Mouse (Mus musculus) CD4-positive naive resting alpha-beta T cell, adult 76 days (primary cell): ENCODE results near the gene Cpt2. TPM values are rescaled to one million over a fixed set of nuclear protein-coding genes. Genes with fewer than 3 reads are reported as not detected.

Experiments used
- total RNA-seq: library from RNA; stranded (reverse); gene quantifications from one replicate; pipeline ENCODE4 v1.2.4, GENCODE M21; 2023

Gene Cpt2
- total RNA-seq = 7.5 TPM

DNA sequence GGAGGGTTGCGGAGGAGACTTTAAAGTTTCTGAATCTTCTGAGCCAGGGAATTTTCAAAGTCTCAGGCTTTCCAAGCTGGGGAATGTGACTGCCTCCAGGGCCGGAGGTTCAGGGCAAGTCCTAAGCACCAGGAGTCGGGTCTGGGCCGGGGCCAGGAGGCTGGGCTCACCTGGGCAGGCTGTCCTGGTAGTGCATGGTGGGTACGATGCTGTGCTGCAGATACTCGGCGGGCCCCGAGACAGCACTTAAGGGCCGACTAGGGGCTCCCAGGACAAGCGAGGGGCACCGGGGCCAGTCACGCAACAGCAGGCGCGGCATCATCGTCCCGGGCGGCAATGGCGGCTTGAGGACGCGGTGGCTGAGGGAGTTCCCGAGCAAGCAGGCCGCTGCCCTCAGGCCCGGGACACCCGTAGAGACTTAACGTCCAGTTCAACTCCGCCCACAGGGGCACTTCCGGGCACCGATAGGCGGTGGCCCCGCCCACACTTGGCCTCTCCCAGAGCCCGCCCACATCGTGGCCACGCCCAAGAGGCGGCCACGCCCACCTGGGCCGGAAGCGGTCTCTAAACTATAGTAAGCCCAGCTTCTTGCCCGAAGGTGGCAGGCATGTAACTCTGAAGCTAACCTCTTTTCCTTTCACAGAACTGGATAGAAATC is at the start of gene Cpt2:
TSS of gene Cpt2 (minus strand) at position 466 of the 658 bp plus-strand sequence.

DNA sequence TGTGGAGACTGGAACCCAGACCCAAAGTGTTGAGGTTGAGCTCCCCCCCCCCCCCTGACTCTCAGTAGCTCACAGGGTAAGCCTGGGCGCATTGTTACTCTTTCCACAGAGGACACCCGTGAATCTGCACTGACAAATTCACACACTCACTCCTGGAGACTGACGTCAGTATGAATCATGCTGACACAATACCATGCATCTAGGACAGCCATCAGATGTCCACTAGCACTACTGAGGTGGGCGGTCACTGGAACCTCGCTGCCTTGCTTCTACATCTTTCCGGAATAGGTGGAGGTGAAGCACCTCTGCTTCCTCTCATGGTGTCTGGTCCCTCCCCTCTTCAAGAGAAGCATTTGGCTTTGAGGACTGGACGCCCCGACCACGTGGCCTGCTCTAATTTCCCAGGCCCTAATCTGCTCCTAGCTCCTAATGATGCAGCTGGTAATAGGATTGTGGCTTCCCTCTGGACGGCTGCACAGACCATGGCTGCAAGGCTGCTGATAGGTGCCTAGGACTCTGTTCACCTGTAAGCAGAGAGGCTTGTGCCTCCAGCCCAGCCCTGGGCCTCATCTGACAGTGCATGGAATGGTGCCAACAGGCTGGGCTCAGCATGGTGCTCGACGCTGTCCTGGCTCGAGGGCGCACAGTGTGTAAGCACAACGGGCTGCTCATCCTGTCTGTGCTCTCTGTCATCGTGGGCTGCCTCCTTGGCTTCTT is 44.7 kb upstream of the Cpt2 start, which contains the start of gene Slc1a7:
TSS of gene Slc1a7 (plus strand) at position 367 of the 717 bp plus-strand sequence.

DNA sequence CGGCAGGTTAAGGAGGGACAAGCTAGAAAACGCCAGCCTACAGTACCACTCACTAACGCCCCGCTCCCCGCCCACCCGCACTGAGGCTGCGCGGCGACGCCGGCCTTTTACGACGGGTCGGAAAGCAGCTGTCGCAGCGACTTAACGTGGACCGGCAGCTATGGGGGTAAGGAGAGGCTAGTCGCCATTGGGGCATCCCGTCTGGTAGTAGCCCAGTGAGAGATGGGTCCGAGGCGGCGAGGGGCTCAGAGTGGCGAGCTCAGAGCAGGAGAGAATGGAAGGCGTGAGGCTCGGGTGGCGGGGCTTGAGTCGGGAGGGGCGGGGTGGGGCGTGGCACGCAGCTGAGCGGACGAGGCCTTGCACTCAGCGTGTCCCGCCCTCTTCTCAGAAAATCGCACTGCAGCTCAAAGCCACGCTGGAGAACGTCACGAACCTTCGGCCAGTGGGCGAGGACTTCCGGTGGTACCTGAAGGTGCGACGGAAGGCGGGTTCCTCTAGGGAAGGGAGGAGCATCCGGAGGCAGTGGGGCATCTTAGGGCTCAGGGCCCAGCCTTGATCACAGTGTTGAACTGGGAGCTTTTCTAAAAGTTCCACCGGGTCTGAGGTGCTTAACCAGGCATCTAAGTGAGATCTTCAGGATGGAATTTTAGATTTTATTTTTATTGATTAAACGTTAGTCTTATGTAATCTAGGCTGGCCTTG is 33.5 kb downstream of the Cpt2 start, which contains the start of gene 0610037L13Rik:
TSS of gene 0610037L13Rik (plus strand) at position 83 of the 702 bp plus-strand sequence.

DNA sequence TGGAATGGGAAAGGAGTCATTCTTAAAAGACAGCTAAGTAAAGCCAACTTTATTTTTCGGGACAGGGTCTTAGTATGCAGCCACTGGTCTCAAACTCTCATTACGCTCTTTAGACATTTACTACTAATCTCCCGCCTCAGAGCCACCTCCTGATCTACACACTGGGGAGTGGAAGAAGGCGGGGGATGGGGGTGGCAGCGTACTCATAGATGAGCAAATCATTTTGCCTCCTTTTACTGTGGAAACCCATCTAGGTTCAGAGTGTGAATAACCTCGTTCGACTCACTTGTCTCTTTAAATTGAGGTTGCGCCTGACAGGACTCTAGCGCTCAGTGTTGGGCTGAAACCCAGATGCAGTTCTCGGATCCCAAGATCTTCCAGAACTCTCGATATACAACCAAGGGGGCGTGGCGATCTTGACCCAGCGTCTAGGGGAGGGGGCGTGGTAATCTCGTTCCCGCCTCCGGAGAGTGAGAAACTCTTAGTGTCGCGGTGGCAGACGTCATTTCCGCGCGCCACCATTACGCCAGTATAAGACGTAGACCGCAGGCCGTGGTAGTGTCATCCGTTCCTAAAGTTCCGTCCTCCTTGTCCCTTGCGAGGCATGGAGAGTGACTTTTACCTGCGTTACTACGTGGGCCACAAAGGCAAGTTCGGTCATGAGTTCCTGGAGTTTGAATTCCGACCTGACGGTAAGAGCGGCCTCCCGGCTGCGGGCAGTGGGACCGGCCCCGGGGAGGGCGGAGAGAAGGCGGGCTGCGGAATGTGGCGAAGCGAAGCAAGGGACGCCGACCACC is 44.0 kb downstream of the Cpt2 start, which contains the start of gene Magoh:
TSS of gene Magoh (plus strand) at position 502 of the 797 bp plus-strand sequence.

Other genes starting within 250 kb of the Cpt2 start
- not detected for gene Dmrtb1, start 239.4 kb downstream of the Cpt2 start, total RNA-seq
- 11.5 TPM for gene Lrp8, start 121.3 kb downstream of the Cpt2 start, total RNA-seq
- gene Magoh, start 43.9 kb downstream of the Cpt2 start, total RNA-seq = 98.0 TPM
- 42.7 TPM for gene 0610037L13Rik, start 33.8 kb downstream of the Cpt2 start, total RNA-seq
- not detected for gene Slc1a7, start 44.7 kb upstream of the Cpt2 start, total RNA-seq
- gene Podn, start 172.8 kb upstream of the Cpt2 start, total RNA-seq = 1.3 TPM
- 113 TPM for gene Scp2, start 221.4 kb upstream of the Cpt2 start, total RNA-seq
- gene Echdc2, start 241.8 kb upstream of the Cpt2 start, total RNA-seq = 0.88 TPM